16 mouse cellular contexts compared by ENCODE assay signal in the genomic region with DNA sequence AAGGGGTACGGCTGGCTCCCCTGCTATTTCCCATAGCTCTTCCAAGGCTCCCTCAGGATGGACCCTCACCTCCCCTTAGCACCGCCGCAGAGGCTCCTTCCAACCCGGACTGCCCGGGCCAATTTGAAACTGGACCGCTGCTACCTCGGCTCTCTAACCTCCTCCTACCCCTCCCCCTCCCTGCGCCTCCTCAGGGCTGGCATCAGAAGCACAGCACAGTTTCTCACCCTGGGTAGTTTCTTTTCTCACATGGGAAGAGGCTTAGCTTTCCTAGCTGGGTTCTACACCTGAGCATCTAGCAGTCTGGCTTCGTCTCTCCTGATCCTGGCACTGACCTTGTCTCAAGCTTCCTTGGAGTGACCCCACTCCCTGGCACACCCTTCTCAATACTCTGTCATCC. TPM values are rescaled to one million over a fixed set of nuclear protein-coding genes. Genes with fewer than 3 reads are reported as not detected.
A peak's percentile ranks its signal among the peaks of the same experiment; 100 is the strongest.
DNase-seq lines count a peak whose midpoint lies in the region; ATAC-seq and TF ChIP-seq lines count a peak whose summit lies in the region.
"Had no signal": no experiment of that assay in that cellular context is flagged by ENCODE, and none has a peak within 500 bp of the region (broad histone marks: within the 10 kb centered on the region; RNA-seq: fewer than 3 reads in every experiment).

No protein-coding gene starts in this region.

- H3K27me3 ChIP-seq in heart, embryonic 13.5 days (replicated peaks): peaks cover 14% of the 10 kb centered on the region; the same call in 1 of the 2 replicates
- H3K27me3 ChIP-seq in midbrain, embryonic 14.5 days (ENCODE audit: control insufficient read depth, insufficient read depth, low read length): no peaks in the 10 kb centered on the region
- H3K27me3 ChIP-seq in midbrain, embryonic 16.5 days (ENCODE audit: control insufficient read depth, insufficient read depth, low read depth, low read length): no peaks in the 10 kb centered on the region
- no peaks in the 10 kb centered on the region for H3K27me3 ChIP-seq in kidney, postnatal 0 days (ENCODE audit: insufficient read depth, low read length)
- H3K27me3 ChIP-seq in stomach, embryonic 16.5 days (ENCODE audit: control insufficient read depth, insufficient read depth, low read length): no peaks in the 10 kb centered on the region
- H3K27me3 ChIP-seq: intestine, embryonic 15.5 days; neural tube, embryonic 12.5 days had no signal

- H3K4me1 ChIP-seq in heart, embryonic 13.5 days: peaks cover 5% of the 10 kb centered on the region; the same call in 1 of the 2 replicates
- no peaks in the 10 kb centered on the region for H3K4me1 ChIP-seq in midbrain, embryonic 14.5 days (ENCODE audit: control insufficient read depth, insufficient read depth, low read length)
- H3K4me1 ChIP-seq in midbrain, embryonic 16.5 days (ENCODE audit: control insufficient read depth, insufficient read depth, low read length): 0 out of 2 replicates have a peak, but pooled peaks cover 4% of the 10 kb centered on the region
- H3K4me1 ChIP-seq in kidney, postnatal 0 days (replicated peaks; ENCODE audit: insufficient read depth, low read length): peaks cover 7% of the 10 kb centered on the region; the same call in 1 of the 2 replicates
- H3K4me1 ChIP-seq in stomach, embryonic 16.5 days (ENCODE audit: control insufficient read depth, insufficient read depth, low read length): no peaks in the 10 kb centered on the region; the same call in 1 of the 2 replicates
- H3K4me1 ChIP-seq: neural tube, embryonic 12.5 days had no signal

- H3K27ac ChIP-seq in heart, embryonic 13.5 days (replicated peaks): no peak overlapping the region
- H3K27ac ChIP-seq in midbrain, embryonic 14.5 days (replicated peaks; ENCODE audit: low read depth, low read length): no peak overlapping the region
- no peak overlapping the region for H3K27ac ChIP-seq in midbrain, embryonic 16.5 days (ENCODE audit: low read length)
- peak overlapping the region; percentile 83 for H3K27ac ChIP-seq in kidney, postnatal 0 days
- H3K27ac ChIP-seq in stomach, embryonic 16.5 days (ENCODE audit: low read length): no peak overlapping the region
- no peak overlapping the region for H3K27ac ChIP-seq in left cerebral cortex, adult 2 months
- H3K27ac ChIP-seq: intestine, embryonic 15.5 days; liver, embryonic 13.5 days; midbrain, embryonic 10.5 days; neural tube, embryonic 12.5 days had no signal

- DNase-seq in heart, postnatal 14 days: no peak
- DNase-seq in midbrain, embryonic 14.5 days: peak; percentile 18
- no peak for DNase-seq in kidney, postnatal 0 days (ENCODE audit: low spot score)
- DNase-seq in left cerebral cortex, adult 2 months (ENCODE audit: extremely low spot score in 1 of 2, low spot score in 2 of 2): no peak
- no peak for DNase-seq in cerebellum, postnatal 25 days
- DNase-seq: cerebellum, postnatal 14 days; heart, postnatal 36 days; liver, embryonic 13.5 days; right cerebral cortex, postnatal 14 days had no signal

- H3K4me2 ChIP-seq in heart, embryonic 13.5 days: peak overlapping the region; percentile 40
- H3K4me2 ChIP-seq in midbrain, embryonic 14.5 days (ENCODE audit: low read length): no peak overlapping the region
- H3K4me2 ChIP-seq in midbrain, embryonic 16.5 days (ENCODE audit: low read length): no peak overlapping the region
- H3K4me2 ChIP-seq in kidney, postnatal 0 days (ENCODE audit: low read length): peak overlapping the region; percentile 46
- peak overlapping the region; percentile 19 for H3K4me2 ChIP-seq in stomach, embryonic 16.5 days (ENCODE audit: low read depth, low read length)
- H3K4me2 ChIP-seq: intestine, embryonic 15.5 days; liver, embryonic 13.5 days; neural tube, embryonic 12.5 days had no signal

- WGBS in heart, embryonic 13.5 days: 18% methylated on average over 9 of the region's 9 CpGs
- 19% methylated on average over 9 of the region's 9 CpGs for WGBS in midbrain, embryonic 14.5 days
- WGBS in midbrain, embryonic 16.5 days: 15% methylated on average over 9 of the region's 9 CpGs
- WGBS in kidney, postnatal 0 days: 12% methylated on average over 9 of the region's 9 CpGs
- 14% methylated on average over 9 of the region's 9 CpGs for WGBS in stomach, embryonic 16.5 days

- H3K36me3 ChIP-seq in heart, embryonic 13.5 days: no peaks in the 10 kb centered on the region
- H3K36me3 ChIP-seq in midbrain, embryonic 14.5 days (ENCODE audit: control insufficient read depth, insufficient read depth, low read length): no peaks in the 10 kb centered on the region
- H3K36me3 ChIP-seq in midbrain, embryonic 16.5 days (ENCODE audit: control insufficient read depth, insufficient read depth, low read length): no peaks in the 10 kb centered on the region
- H3K36me3 ChIP-seq in kidney, postnatal 0 days (ENCODE audit: insufficient read depth, low read length): no peaks in the 10 kb centered on the region
- H3K36me3 ChIP-seq in stomach, embryonic 16.5 days (ENCODE audit: control insufficient read depth, insufficient read depth, low read length): no peaks in the 10 kb centered on the region
- H3K36me3 ChIP-seq: intestine, embryonic 15.5 days; liver, embryonic 13.5 days; midbrain, embryonic 10.5 days; neural tube, embryonic 12.5 days had no signal

- intact Hi-C loops in heart, postnatal 14 days (cut with DNase I): no loop called here
- intact Hi-C loops in left cerebral cortex, adult 2 months (cut with DNase I): no loop called here

- no peak for TF ChIP-seq CTCF in kidney, postnatal 0 days (IDR thresholded peaks at IDR 0.05; ENCODE audit: low read depth)
- no peak for TF ChIP-seq CTCF in left cerebral cortex, adult 2 months (IDR thresholded peaks at IDR 0.05)

- peak overlapping the region; percentile 54 for H3K9ac ChIP-seq in heart, embryonic 13.5 days
- H3K9ac ChIP-seq in midbrain, embryonic 14.5 days (replicated peaks; ENCODE audit: low read length): no peak overlapping the region
- H3K9ac ChIP-seq in midbrain, embryonic 16.5 days (ENCODE audit: low read depth, low read length): no peak overlapping the region
- peak overlapping the region; percentile 55 for H3K9ac ChIP-seq in kidney, postnatal 0 days (ENCODE audit: low read depth, low read length)
- H3K9ac ChIP-seq in stomach, embryonic 16.5 days (ENCODE audit: low read length): no peak overlapping the region
- H3K9ac ChIP-seq: intestine, embryonic 15.5 days; liver, embryonic 13.5 days; neural tube, embryonic 12.5 days had no signal

- no peaks in the 10 kb centered on the region for H3K9me3 ChIP-seq in heart, embryonic 13.5 days
- no peaks in the 10 kb centered on the region for H3K9me3 ChIP-seq in midbrain, embryonic 14.5 days (ENCODE audit: control insufficient read depth, low read length)
- no peaks in the 10 kb centered on the region for H3K9me3 ChIP-seq in midbrain, embryonic 16.5 days (replicated peaks; ENCODE audit: control insufficient read depth, low read length, poor library complexity, severe bottlenecking)
- no peaks in the 10 kb centered on the region for H3K9me3 ChIP-seq in kidney, postnatal 0 days (replicated peaks; ENCODE audit: low read length)
- no peaks in the 10 kb centered on the region for H3K9me3 ChIP-seq in stomach, embryonic 16.5 days (replicated peaks; ENCODE audit: control insufficient read depth, low read length)
- H3K9me3 ChIP-seq: intestine, embryonic 15.5 days; liver, embryonic 13.5 days; midbrain, embryonic 10.5 days; neural tube, embryonic 12.5 days had no signal

- ATAC-seq in heart, embryonic 13.5 days (ENCODE audit: extremely low read depth, insufficient number of reproducible peaks, low FRiP score, low TSS enrichment): no peak
- no peak for ATAC-seq in midbrain, embryonic 14.5 days (ENCODE audit: low FRiP score, low TSS enrichment)
- no peak for ATAC-seq in midbrain, embryonic 16.5 days
- ATAC-seq in kidney, postnatal 0 days (replicated peaks; ENCODE audit: low FRiP score, low read depth): peak; percentile 34; the same call in 1 of the 2 replicates
- ATAC-seq in stomach, embryonic 16.5 days (ENCODE audit: insufficient read depth, low FRiP score): no peak

- H3K4me3 ChIP-seq in heart, embryonic 13.5 days: no peak overlapping the region
- no peak overlapping the region for H3K4me3 ChIP-seq in midbrain, embryonic 14.5 days (replicated peaks; ENCODE audit: low read depth, low read length)
- no peak overlapping the region for H3K4me3 ChIP-seq in midbrain, embryonic 16.5 days (ENCODE audit: low read depth, low read length)
- H3K4me3 ChIP-seq in kidney, postnatal 0 days (replicated peaks; ENCODE audit: low read depth, low read length): peak overlapping the region; percentile 24
- no peak overlapping the region for H3K4me3 ChIP-seq in stomach, embryonic 16.5 days (replicated peaks; ENCODE audit: low read length)
- H3K4me3 ChIP-seq in left cerebral cortex, adult 2 months: no peak overlapping the region
- H3K4me3 ChIP-seq: intestine, embryonic 15.5 days; liver, embryonic 13.5 days; midbrain, embryonic 10.5 days; neural tube, embryonic 12.5 days had no signal

RNA-seq across cellular contexts. Expression of a gene that starts 0.8 kb away (rescaled TPM):
- polyA plus RNA-seq in heart, embryonic 13.5 days (2015; fragmentation: Nextera tagmentation; extraction: Ambion mirVana): not detected in 2 replicates
- not detected for total RNA-seq in heart, postnatal 14 days (2021)
- not detected in 2 replicates for polyA plus RNA-seq in midbrain, embryonic 14.5 days (2014; fragmentation: Nextera tagmentation; extraction: Ambion mirVana)
- polyA plus RNA-seq in midbrain, embryonic 16.5 days (2015; fragmentation: Nextera tagmentation; extraction: Ambion mirVana): not detected in 2 replicates
- polyA plus RNA-seq in kidney, postnatal 0 days (2015; fragmentation: Nextera tagmentation; extraction: Ambion mirVana): 198 and 199 TPM in 2 replicates
- polyA plus RNA-seq in stomach, embryonic 16.5 days (2015; fragmentation: Nextera tagmentation; extraction: Ambion mirVana): 2.6 and 2.9 TPM in 2 replicates
- total RNA-seq in left cerebral cortex, adult 2 months (2021): not detected
- total RNA-seq: heart, postnatal 36 days; layer of hippocampus, postnatal 25 days had no signal
- polyA plus RNA-seq: intestine, embryonic 15.5 days; liver, embryonic 13.5 days; midbrain, embryonic 10.5 days; neural tube, embryonic 12.5 days had no signal

RNA-seq across cellular contexts. Expression of a gene that starts 14.5 kb away (rescaled TPM):
- polyA plus RNA-seq in heart, embryonic 13.5 days (2015; fragmentation: Nextera tagmentation; extraction: Ambion mirVana): 0.45 and 0.47 TPM in 2 replicates
- total RNA-seq in heart, postnatal 14 days (2021): 1 to 10 TPM; 2.8 to 3.5 TPM
- polyA plus RNA-seq in midbrain, embryonic 14.5 days (2014; fragmentation: Nextera tagmentation; extraction: Ambion mirVana): 0.32 TPM in 1 of 2 replicates, not detected in the other
- polyA plus RNA-seq in midbrain, embryonic 16.5 days (2015; fragmentation: Nextera tagmentation; extraction: Ambion mirVana): 0.14 TPM in 1 of 2 replicates, not detected in the other
- 37.9 and 45.2 TPM in 2 replicates for polyA plus RNA-seq in kidney, postnatal 0 days (2015; fragmentation: Nextera tagmentation; extraction: Ambion mirVana)
- polyA plus RNA-seq in stomach, embryonic 16.5 days (2015; fragmentation: Nextera tagmentation; extraction: Ambion mirVana): 9.3 and 17.7 TPM in 2 replicates
- 1 to 10 TPM; 2.0 to 2.3 TPM for total RNA-seq in left cerebral cortex, adult 2 months (2021)
- polyA plus RNA-seq: midbrain, embryonic 10.5 days had no signal

Comparison
In these comparisons a context has a peak if more than half of its experiments do, and no peak if none do; other contexts are left out.
1. H3K4me2 ChIP-seq: peak in heart, embryonic 13.5 days (single experiment), kidney, postnatal 0 days (single experiment) and stomach, embryonic 16.5 days (single experiment); none in midbrain, embryonic 14.5 days (single experiment) and midbrain, embryonic 16.5 days (single experiment).
2. H3K9ac ChIP-seq: peak in heart, embryonic 13.5 days (single experiment) and kidney, postnatal 0 days (single experiment); none in midbrain, embryonic 14.5 days (single experiment), midbrain, embryonic 16.5 days (single experiment) and stomach, embryonic 16.5 days (single experiment).
3. RNA of a gene that starts 0.8 kb away (polyA plus RNA-seq): 198 to 199 TPM in kidney, postnatal 0 days; 2.6 to 2.9 TPM in stomach, embryonic 16.5 days, not detected in midbrain, embryonic 14.5 days, not detected in heart, embryonic 13.5 days and not detected in midbrain, embryonic 16.5 days; every median in the first group is over 10 times any median in the second.